ENCODE assay signal across 8 mouse cellular contexts in the genomic region with DNA sequence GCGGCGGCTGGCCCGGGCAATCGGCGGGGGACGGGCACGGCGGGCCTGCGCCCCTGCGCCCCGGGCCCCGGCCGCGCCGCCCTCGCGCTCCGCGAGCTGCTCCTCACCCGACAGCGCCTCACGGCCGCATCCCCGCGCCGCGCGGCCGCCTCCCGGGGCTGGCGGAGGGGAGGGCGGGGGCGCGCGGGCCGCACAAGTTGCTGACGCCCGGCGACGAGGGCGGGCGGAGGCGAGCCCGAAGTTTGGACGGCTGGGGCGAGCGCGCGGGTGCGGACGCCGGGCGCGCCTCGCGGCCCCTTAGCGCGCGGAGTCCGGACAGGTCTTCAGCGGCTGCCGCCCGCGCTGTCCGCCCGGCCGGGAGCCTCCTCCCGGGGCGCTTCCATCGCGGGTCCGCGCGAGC. TPM values are rescaled to one million over a fixed set of nuclear protein-coding genes. Genes with fewer than 3 reads are reported as not detected.
A peak's percentile ranks its signal among the peaks of the same experiment; 100 is the strongest.
DNase-seq lines count a peak whose midpoint lies in the region; ATAC-seq and TF ChIP-seq lines count a peak whose summit lies in the region.

No protein-coding gene starts in this region.

- H3K27me3 ChIP-seq in embryonic facial prominence, embryonic 11.5 days (ENCODE audit: control insufficient read depth, insufficient read depth, low read length) = no peaks in the 10 kb centered on the region
- no peaks in the 10 kb centered on the region for H3K27me3 ChIP-seq in heart, postnatal 0 days (ENCODE audit: control insufficient read depth, insufficient read depth, low read length)
- no peaks in the 10 kb centered on the region for H3K27me3 ChIP-seq in limb, embryonic 10.5 days (ENCODE audit: low read depth, poor library complexity, severe bottlenecking)
- peaks cover 15% of the 10 kb centered on the region; the same call in 1 of the 2 replicates for H3K27me3 ChIP-seq in midbrain, embryonic 10.5 days (ENCODE audit: low read depth, poor library complexity, severe bottlenecking)
- H3K27me3 ChIP-seq in stomach, embryonic 16.5 days (ENCODE audit: control insufficient read depth, insufficient read depth, low read length) = no peaks in the 10 kb centered on the region

- ATAC-seq in cerebellum, adult (ENCODE audit: insufficient number of reproducible peaks, low FRiP score, low TSS enrichment) = peak; percentile 32
- peak; percentile 25 for ATAC-seq in embryonic facial prominence, embryonic 11.5 days (replicated peaks; ENCODE audit: insufficient number of reproducible peaks, low FRiP score, low TSS enrichment, low read depth)
- peak; percentile 25 for ATAC-seq in heart, postnatal 0 days (ENCODE audit: insufficient read depth, low read depth)
- peak; percentile 11; the same call in 1 of the 2 replicates for ATAC-seq in stomach, embryonic 16.5 days (ENCODE audit: insufficient read depth, low FRiP score)

- H3K9me3 ChIP-seq in embryonic facial prominence, embryonic 11.5 days (replicated peaks; ENCODE audit: control insufficient read depth, low read length) = no peaks in the 10 kb centered on the region
- no peaks in the 10 kb centered on the region for H3K9me3 ChIP-seq in heart, postnatal 0 days (replicated peaks; ENCODE audit: control insufficient read depth, low read length)
- H3K9me3 ChIP-seq in limb, embryonic 10.5 days (replicated peaks) = no peaks in the 10 kb centered on the region
- no peaks in the 10 kb centered on the region for H3K9me3 ChIP-seq in midbrain, embryonic 10.5 days (replicated peaks)
- no peaks in the 10 kb centered on the region for H3K9me3 ChIP-seq in stomach, embryonic 16.5 days (replicated peaks; ENCODE audit: control insufficient read depth, low read length)

- peak overlapping the region; percentile 82 for H3K9ac ChIP-seq in embryonic facial prominence, embryonic 11.5 days (replicated peaks; ENCODE audit: low read length)
- H3K9ac ChIP-seq in heart, postnatal 0 days (replicated peaks; ENCODE audit: low read depth, low read length) = peak overlapping the region; percentile 91
- H3K9ac ChIP-seq in stomach, embryonic 16.5 days (ENCODE audit: low read length) = peak overlapping the region; percentile 97

- peak overlapping the region; percentile 79 for H3K4me2 ChIP-seq in embryonic facial prominence, embryonic 11.5 days (ENCODE audit: low read depth, low read length)
- H3K4me2 ChIP-seq in heart, postnatal 0 days (ENCODE audit: low read depth, low read length) = peak overlapping the region; percentile 74
- peak overlapping the region; percentile 62 for H3K4me2 ChIP-seq in stomach, embryonic 16.5 days (ENCODE audit: low read depth, low read length)

- under 1% methylated on average over 18 of the region's 74 CpGs for WGBS in embryonic facial prominence, embryonic 11.5 days
- 0% methylated on average over 18 of the region's 74 CpGs for WGBS in heart, postnatal 0 days
- WGBS in limb, embryonic 10.5 days = 2% methylated on average over 74 of the region's 74 CpGs
- under 1% methylated on average over 74 of the region's 74 CpGs for WGBS in midbrain, embryonic 10.5 days
- WGBS in stomach, embryonic 16.5 days = under 1% methylated on average over 55 of the region's 74 CpGs

- no peak for TF ChIP-seq CTCF in heart, postnatal 0 days (IDR thresholded peaks at IDR 0.05; ENCODE audit: low read depth)

- peak overlapping the region; percentile 82 for H3K27ac ChIP-seq in embryonic facial prominence, embryonic 11.5 days (replicated peaks; ENCODE audit: low read depth, low read length)
- H3K27ac ChIP-seq in heart, postnatal 0 days (ENCODE audit: low read depth) = peak overlapping the region; percentile 99
- peak overlapping the region; percentile 94 for H3K27ac ChIP-seq in limb, embryonic 10.5 days
- peak overlapping the region; percentile 93 for H3K27ac ChIP-seq in midbrain, embryonic 10.5 days (replicated peaks)
- H3K27ac ChIP-seq in stomach, embryonic 16.5 days (ENCODE audit: low read length) = peak overlapping the region; percentile 98

- H3K4me3 ChIP-seq in embryonic facial prominence, embryonic 11.5 days (ENCODE audit: low read depth, low read length) = peak overlapping the region; percentile 77
- peak overlapping the region; percentile 88 for H3K4me3 ChIP-seq in heart, postnatal 0 days (ENCODE audit: low read depth, low read length)
- peak overlapping the region; percentile 76 for H3K4me3 ChIP-seq in limb, embryonic 10.5 days
- peak overlapping the region; percentile 70 for H3K4me3 ChIP-seq in midbrain, embryonic 10.5 days
- peak overlapping the region; percentile 93 for H3K4me3 ChIP-seq in stomach, embryonic 16.5 days (replicated peaks; ENCODE audit: low read length)

- no peak for TF ChIP-seq EP300 in heart, postnatal 0 days (IDR thresholded peaks at IDR 0.05; ENCODE audit: low read depth)

- H3K4me1 ChIP-seq in embryonic facial prominence, embryonic 11.5 days (ENCODE audit: control insufficient read depth, insufficient read depth, low read length) = no peaks in the 10 kb centered on the region
- H3K4me1 ChIP-seq in heart, postnatal 0 days (ENCODE audit: control insufficient read depth, insufficient read depth) = peaks cover 24% of the 10 kb centered on the region
- H3K4me1 ChIP-seq in limb, embryonic 10.5 days = peaks cover 27% of the 10 kb centered on the region
- H3K4me1 ChIP-seq in midbrain, embryonic 10.5 days = peaks cover 29% of the 10 kb centered on the region
- peaks cover 9% of the 10 kb centered on the region for H3K4me1 ChIP-seq in stomach, embryonic 16.5 days (ENCODE audit: control insufficient read depth, insufficient read depth, low read length)

- DNase-seq in cerebellum, adult 8-10 months = no peak
- peak; percentile 64 to 76 for DNase-seq in B cell, adult 2 months
- DNase-seq in embryonic facial prominence, embryonic 11.5 days (ENCODE audit: low spot score) = peak; percentile 54
- DNase-seq in heart, postnatal 0 days (ENCODE audit: low spot score) = no peak
- no peak for DNase-seq in limb, embryonic 10.5 days (ENCODE audit: low spot score)
- DNase-seq in midbrain, embryonic 10.5 days (ENCODE audit: low spot score) = no peak

- no peaks in the 10 kb centered on the region for H3K36me3 ChIP-seq in embryonic facial prominence, embryonic 11.5 days (replicated peaks; ENCODE audit: control insufficient read depth, insufficient read depth, low read depth, low read length)
- H3K36me3 ChIP-seq in heart, postnatal 0 days (replicated peaks; ENCODE audit: control insufficient read depth, insufficient read depth, low read length) = no peaks in the 10 kb centered on the region
- H3K36me3 ChIP-seq in limb, embryonic 10.5 days = no peaks in the 10 kb centered on the region
- no peaks in the 10 kb centered on the region for H3K36me3 ChIP-seq in midbrain, embryonic 10.5 days
- H3K36me3 ChIP-seq in stomach, embryonic 16.5 days (ENCODE audit: control insufficient read depth, insufficient read depth, low read length) = no peaks in the 10 kb centered on the region

RNA-seq across cellular contexts. Expression of a gene that starts 6.6 kb away (rescaled TPM):
- polyA plus RNA-seq in embryonic facial prominence, embryonic 11.5 days (2014; fragmentation: Nextera tagmentation; extraction: Ambion mirVana) = 18.8 and 24.8 TPM in 2 replicates
- 109 and 125 TPM in 2 replicates for total RNA-seq in heart, postnatal 0 days (2014; rRNA removed; ENCODE audit: low replicate concordance)
- polyA plus RNA-seq in heart, postnatal 0 days (2015; fragmentation: Nextera tagmentation; extraction: Ambion mirVana) = 29.8 and 31.4 TPM in 2 replicates
- 11.3 and 14.4 TPM in 2 replicates for polyA plus RNA-seq in limb, embryonic 10.5 days (2016; fragmentation: Nextera tagmentation; extraction: Ambion mirVana)
- 8.5 and 11.8 TPM in 2 replicates for polyA plus RNA-seq in midbrain, embryonic 10.5 days (2016; fragmentation: Nextera tagmentation; extraction: Ambion mirVana)
- polyA plus RNA-seq in stomach, embryonic 16.5 days (2015; fragmentation: Nextera tagmentation; extraction: Ambion mirVana) = 13.9 and 14.7 TPM in 2 replicates

Comparison
In these comparisons a context has a peak if more than half of its experiments do, and no peak if none do; other contexts are left out.
1. DNase-seq: peak in B cell, adult 2 months (2 of 2) and embryonic facial prominence, embryonic 11.5 days (single experiment); none in cerebellum, adult 8-10 months (single experiment), heart, postnatal 0 days (single experiment), limb, embryonic 10.5 days (single experiment) and midbrain, embryonic 10.5 days (single experiment).
2. Peak in every context shown above with its lines, with median percentiles within 50 percentile points of each other: ATAC-seq, H3K27ac ChIP-seq, H3K4me2 ChIP-seq, H3K4me3 ChIP-seq and H3K9ac ChIP-seq.